ENCODE assay signal across 9 mouse cellular contexts in the genomic region with DNA sequence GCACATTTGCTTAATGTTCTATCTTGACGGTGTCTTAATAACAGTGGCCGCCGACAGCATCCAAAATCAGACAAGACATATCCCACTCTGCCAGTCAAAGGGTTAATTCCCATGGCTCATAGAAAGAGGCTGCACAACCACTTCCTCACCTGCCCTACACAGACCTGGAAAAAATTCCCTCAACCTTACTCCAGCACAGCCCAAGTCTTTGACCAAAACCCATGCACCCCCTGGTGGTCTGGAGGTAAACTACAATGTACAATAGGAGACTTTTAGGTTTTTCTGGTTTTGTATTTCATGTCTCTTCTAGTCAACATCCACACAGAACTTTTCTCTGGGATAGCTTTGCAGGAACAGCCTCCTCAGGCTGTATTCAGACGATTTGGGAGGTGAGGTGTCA. TPM values are rescaled to one million over a fixed set of nuclear protein-coding genes. Genes with fewer than 3 reads are reported as not detected.
A peak's percentile ranks its signal among the peaks of the same experiment; 100 is the strongest.
DNase-seq lines count a peak whose midpoint lies in the region; ATAC-seq and TF ChIP-seq lines count a peak whose summit lies in the region.
"Had no signal": no experiment of that assay in that cellular context is flagged by ENCODE, and none has a peak within 500 bp of the region (broad histone marks: within the 10 kb centered on the region; RNA-seq: fewer than 3 reads in every experiment).

No protein-coding gene starts in this region.

- no peak overlapping the region for H3K4me3 ChIP-seq in ES-Bruce4 (ENCODE audit: low read depth, low read length)
- no peak overlapping the region for H3K4me3 ChIP-seq in midbrain, embryonic 13.5 days (replicated peaks)
- H3K4me3 ChIP-seq in stomach, postnatal 0 days (ENCODE audit: low read depth, low read length) = no peak overlapping the region
- H3K4me3 ChIP-seq: megakaryocyte, embryonic 14.5 days had no signal

- H3K9me3 ChIP-seq in ES-Bruce4 (replicated peaks; ENCODE audit: control insufficient read depth, insufficient read depth, low read length, poor library complexity, severe bottlenecking) = no peaks in the 10 kb centered on the region
- no peaks in the 10 kb centered on the region for H3K9me3 ChIP-seq in midbrain, embryonic 13.5 days
- H3K9me3 ChIP-seq in stomach, postnatal 0 days (ENCODE audit: control insufficient read depth, low read length) = no peaks in the 10 kb centered on the region
- H3K9me3 ChIP-seq: megakaryocyte, embryonic 14.5 days had no signal

- DNase-seq in frontal cortex, postnatal 10 days (ENCODE audit: low spot score in 2 of 2) = no peak
- peak; percentile 12 for DNase-seq in cerebellum, adult 11 months
- DNase-seq in kidney, postnatal 36 days = peak; percentile 57 to 86
- peak; percentile 65 for DNase-seq in stomach, postnatal 0 days (ENCODE audit: low spot score)

- TF ChIP-seq CTCF in ES-Bruce4 (IDR thresholded peaks at IDR 0.05; ENCODE audit: low read depth, low read length) = peak; percentile 44
- TF ChIP-seq CTCF in stomach, postnatal 0 days (IDR thresholded peaks at IDR 0.05; ENCODE audit: low read depth) = peak; percentile 88

- H3K4me1 ChIP-seq in ES-Bruce4 (ENCODE audit: control insufficient read depth, insufficient read depth, low read length) = no peaks in the 10 kb centered on the region
- H3K4me1 ChIP-seq in midbrain, embryonic 13.5 days (replicated peaks) = no peaks in the 10 kb centered on the region
- no peaks in the 10 kb centered on the region for H3K4me1 ChIP-seq in stomach, postnatal 0 days (replicated peaks; ENCODE audit: control insufficient read depth, insufficient read depth)

- no peak overlapping the region for H3K4me2 ChIP-seq in midbrain, embryonic 13.5 days (replicated peaks)
- no peak overlapping the region for H3K4me2 ChIP-seq in stomach, postnatal 0 days (replicated peaks; ENCODE audit: low read depth)

- no peaks in the 10 kb centered on the region for H3K27me3 ChIP-seq in ES-Bruce4 (ENCODE audit: control insufficient read depth, insufficient read depth, low read length, poor library complexity, severe bottlenecking)
- no peaks in the 10 kb centered on the region for H3K27me3 ChIP-seq in midbrain, embryonic 13.5 days
- H3K27me3 ChIP-seq in stomach, postnatal 0 days (ENCODE audit: control insufficient read depth, insufficient read depth, low read length) = no peaks in the 10 kb centered on the region

- no peak overlapping the region for H3K9ac ChIP-seq in ES-Bruce4 (ENCODE audit: low read depth, poor library complexity, severe bottlenecking)
- no peak overlapping the region for H3K9ac ChIP-seq in midbrain, embryonic 13.5 days (replicated peaks)
- H3K9ac ChIP-seq in stomach, postnatal 0 days (ENCODE audit: low read length) = no peak overlapping the region

- 85% methylated on average over 4 of the region's 4 CpGs for WGBS in midbrain, embryonic 13.5 days
- 68% methylated on average over 4 of the region's 4 CpGs for WGBS in stomach, postnatal 0 days

- no peak overlapping the region for H3K27ac ChIP-seq in ES-Bruce4 (ENCODE audit: insufficient read depth, low read length)
- no peak overlapping the region for H3K27ac ChIP-seq in midbrain, embryonic 13.5 days
- no peak overlapping the region for H3K27ac ChIP-seq in stomach, postnatal 0 days (replicated peaks)

- no peak for TF ChIP-seq EP300 in ES-Bruce4 (IDR thresholded peaks at IDR 0.05; ENCODE audit: insufficient read depth, low read depth, low read length)
- TF ChIP-seq EP300 in stomach, postnatal 0 days (optimal IDR thresholded peaks at IDR 0.05) = no peak

- 0 out of 2 replicates have a peak, but pooled peaks have one; percentile 18 for ATAC-seq in frontal cortex, adult (ENCODE audit: low TSS enrichment)
- ATAC-seq in granulocyte monocyte progenitor cell, adult 5-6 weeks (replicated peaks; ENCODE audit: poor library complexity, severe bottlenecking) = peak; percentile 75
- peak; percentile 73; the same call in 1 of the 2 replicates for ATAC-seq in midbrain, embryonic 13.5 days
- ATAC-seq in stomach, postnatal 0 days (ENCODE audit: low FRiP score, low TSS enrichment) = peak; percentile 85

- no peak for TF ChIP-seq POLR2A in ES-Bruce4 (IDR thresholded peaks at IDR 0.05; ENCODE audit: insufficient read depth, low read length)

- H3K36me3 ChIP-seq in ES-Bruce4 (ENCODE audit: control insufficient read depth, insufficient read depth, low read length, poor library complexity, severe bottlenecking) = no peaks in the 10 kb centered on the region
- no peaks in the 10 kb centered on the region for H3K36me3 ChIP-seq in midbrain, embryonic 13.5 days
- H3K36me3 ChIP-seq in stomach, postnatal 0 days (ENCODE audit: control insufficient read depth, insufficient read depth, low read length) = no peaks in the 10 kb centered on the region

RNA-seq across cellular contexts. Expression of a gene that starts 32.8 kb away (rescaled TPM):
- polyA plus RNA-seq in ES-Bruce4 (2011; ENCODE audit: insufficient read depth, insufficient read length, low read depth, missing spikeins) = 124 and 177 TPM in 2 replicates
- 76.0 and 125 TPM in 2 replicates for total RNA-seq in granulocyte monocyte progenitor cell, adult 5-6 weeks (2014; fragmentation: Nextera tagmentation)
- 52.6 and 85.7 TPM in 2 replicates for total RNA-seq in granulocyte monocyte progenitor cell, adult 5-6 weeks (2017)
- polyA plus RNA-seq in midbrain, embryonic 13.5 days (2015; fragmentation: Nextera tagmentation; extraction: Ambion mirVana) = 149 and 153 TPM in 2 replicates
- polyA plus RNA-seq in stomach, postnatal 0 days (2015; fragmentation: Nextera tagmentation; extraction: Ambion mirVana) = 40.5 and 52.9 TPM in 2 replicates

Comparison
In these comparisons a context has a peak if more than half of its experiments do, and no peak if none do; other contexts are left out.
1. ATAC-seq: peak in every context shown above with its lines; median percentile 85 in stomach, postnatal 0 days; 75 in granulocyte monocyte progenitor cell, adult 5-6 weeks; 73 in midbrain, embryonic 13.5 days; 18 in frontal cortex, adult.
2. DNase-seq: peak in cerebellum, adult 11 months (single experiment), kidney, postnatal 36 days (2 of 2) and stomach, postnatal 0 days (single experiment); none in frontal cortex, postnatal 10 days (0 of 2).